Mouse (Mus musculus) cortical plate, adult 2 months (tissue): Measurements from ENCODE around the gene 9130213A22Rik. TPM values are rescaled to one million over a fixed set of nuclear protein-coding genes. Genes with fewer than 3 reads are reported as not detected.

Experiments used
- H3K27ac ChIP-seq: fragments of 200-500 bp; 2 replicates; pipeline ENCODE4 v1.5.1; 2012; ENCODE audit warnings: low read length, control low read depth, inconsistent platforms; ENCODE audit not compliant: insufficient read depth
- H3K4me1 ChIP-seq: fragments of 200-500 bp; 2 replicates; pipeline ENCODE4 v1.6.1; 2011; ENCODE audit warnings: low read length; ENCODE audit not compliant: control insufficient read depth, insufficient read depth
- H3K4me3 ChIP-seq: fragments of 200-500 bp; 2 replicates; pipeline ENCODE4 v1.5.1; 2011; ENCODE audit warnings: mild to moderate bottlenecking, low read length, control low read depth; ENCODE audit not compliant: insufficient read depth
- CTCF ChIP-seq: fragments of 200-500 bp; IDR thresholded peaks from 2 replicates; pipeline ENCODE4 v1.5.1; 2011; ENCODE audit warnings: mild to moderate bottlenecking, control low read depth, low read length; ENCODE audit not compliant: insufficient read depth; ENCODE audit errors: extremely low read depth
- POLR2A ChIP-seq: fragments of 200-500 bp; IDR thresholded peaks from 2 replicates; pipeline ENCODE4 v1.6.1; 2011; ENCODE audit warnings: mild to moderate bottlenecking, low read length, control low read depth; ENCODE audit not compliant: insufficient read depth; ENCODE audit errors: extremely low read depth
- polyA plus RNA-seq: library from polyadenylated mRNA; depleted of rRNA; stranded (reverse); fragments of >200 nt; gene quantifications from 2 replicates; pipeline ENCODE4 v1.2.3, GENCODE M21; 2012; rRNA removed

Gene 9130213A22Rik
- polyA plus RNA-seq, 1 experiment, result 2.1 TPM

DNA sequence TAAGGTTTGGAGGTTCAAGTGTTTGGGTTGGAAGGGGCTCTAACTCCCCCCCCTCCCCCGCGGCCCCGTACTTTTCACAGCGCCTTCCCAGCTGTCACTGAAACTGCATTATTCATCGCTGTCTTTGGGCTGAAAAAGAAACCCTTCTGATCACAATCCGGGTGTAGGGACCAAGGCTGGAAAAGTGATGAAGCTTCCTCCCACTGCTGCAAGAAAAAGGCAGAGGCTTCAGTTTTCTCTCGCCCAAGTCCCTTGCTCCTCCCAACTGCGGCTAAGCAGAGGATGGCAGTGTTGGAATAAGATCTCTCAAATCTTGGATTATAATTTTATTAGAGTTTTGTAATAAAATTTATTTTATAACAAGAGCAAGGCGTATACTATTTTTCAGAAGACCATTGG is 49.7 kb downstream of the 9130213A22Rik start:
- Histone ChIP-seq H3K4me1 (peaks cover 4% of the 10 kb centered on the region), H3K4me3 (peak overlapping the region; percentile 18; the same call in 1 of the 2 replicates), H3K27ac (peak overlapping the region; percentile 27; the same call in 1 of the 2 replicates)
- TF ChIP-seq POLR2A, result no peak
- TF ChIP-seq CTCF, result no peak

DNA sequence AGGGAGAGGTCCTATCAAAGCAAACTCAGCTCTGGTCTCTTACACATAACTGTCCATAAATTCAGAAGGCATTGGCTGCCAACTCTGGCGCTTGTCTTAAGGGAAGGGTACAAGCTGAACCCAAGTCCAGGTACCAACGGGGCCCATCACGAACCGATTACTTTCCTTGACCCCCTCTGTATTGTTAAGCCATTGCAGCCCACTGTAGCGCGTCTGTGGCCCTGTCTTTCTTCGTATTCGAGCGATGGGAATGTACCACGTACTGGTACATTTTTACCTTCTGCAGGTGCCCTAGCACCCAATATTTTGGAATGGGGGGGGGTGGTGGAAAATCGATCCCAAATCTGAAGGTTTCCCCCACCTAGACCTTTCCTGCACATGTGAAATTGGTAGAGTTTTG is 50.2 kb downstream of the 9130213A22Rik start:
- Histone ChIP-seq H3K27ac (no peak overlapping the region; the same call in 1 of the 2 replicates), H3K4me3 (no peak overlapping the region; the same call in 1 of the 2 replicates), H3K4me1 (peaks cover 4% of the 10 kb centered on the region)
- TF ChIP-seq CTCF (no peak), POLR2A (no peak)

DNA sequence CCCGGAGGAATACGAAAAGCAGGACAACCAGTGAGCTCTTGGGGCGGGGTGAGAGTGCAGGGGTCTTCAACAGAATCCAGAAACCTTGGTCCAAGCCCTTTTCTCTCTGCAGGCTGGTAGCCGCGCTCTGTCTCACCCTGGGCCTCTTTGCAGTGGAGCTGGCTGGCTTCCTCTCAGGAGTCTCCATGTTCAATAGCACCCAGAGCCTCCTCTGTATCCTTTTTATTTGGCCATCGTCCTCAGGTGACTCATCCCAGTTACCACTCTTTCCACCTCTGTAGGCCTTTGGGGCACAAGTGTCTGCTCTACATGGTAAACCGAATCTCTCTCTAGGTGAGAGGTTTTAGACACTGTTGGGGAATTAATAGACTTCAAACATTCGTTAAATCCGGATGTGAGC is 51.1 kb downstream of the 9130213A22Rik start:
- Histone ChIP-seq H3K4me3 (peak overlapping the region; percentile 60), H3K4me1 (peaks cover 4% of the 10 kb centered on the region), H3K27ac (peak overlapping the region; percentile 49)
- TF ChIP-seq POLR2A (no peak), CTCF (no peak)

DNA sequence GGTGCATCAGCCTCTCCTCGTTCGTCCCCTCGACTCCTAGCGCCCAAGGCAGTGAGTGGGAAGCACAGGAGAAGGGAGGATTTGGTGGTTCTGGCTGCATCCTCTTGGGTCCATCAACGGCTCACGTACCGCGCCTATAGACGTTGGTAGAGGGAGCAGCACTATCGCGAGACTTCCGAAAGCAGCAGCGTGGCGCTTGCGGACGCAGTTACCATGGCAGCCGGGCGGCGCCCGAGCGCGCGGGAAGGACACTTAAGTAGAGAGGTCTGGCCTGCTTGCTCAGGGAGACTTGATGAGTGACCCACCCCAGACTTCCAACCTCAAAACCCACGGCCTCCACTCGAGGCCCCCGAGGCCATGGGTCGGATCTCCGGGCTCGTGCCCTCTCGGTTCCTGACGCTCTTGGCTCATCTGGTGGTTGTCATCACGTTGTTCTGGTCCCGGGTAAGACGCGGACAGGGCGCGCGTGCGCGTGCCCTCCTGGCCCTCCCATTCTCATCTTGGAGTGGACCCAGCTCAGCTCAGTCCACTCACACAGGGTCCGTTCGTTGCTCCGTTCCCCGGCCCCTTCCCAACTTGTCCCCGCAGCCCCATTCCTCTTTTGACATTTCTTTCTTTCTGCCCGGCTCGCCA is 51.7 kb downstream of the 9130213A22Rik start, which contains the start of gene Tmem107:
TSS of gene Tmem107 (plus strand) at position 217 of the 633 bp plus-strand sequence.
- peak; percentile 97 for TF ChIP-seq POLR2A
- no peak for TF ChIP-seq CTCF
- peak within 1 kb of the TSS; percentile 49 for H3K27ac ChIP-seq
- peak within 1 kb of the TSS; percentile 60 for H3K4me3 ChIP-seq
- H3K4me1 ChIP-seq, result peaks cover 4% of the 10 kb centered on the region

DNA sequence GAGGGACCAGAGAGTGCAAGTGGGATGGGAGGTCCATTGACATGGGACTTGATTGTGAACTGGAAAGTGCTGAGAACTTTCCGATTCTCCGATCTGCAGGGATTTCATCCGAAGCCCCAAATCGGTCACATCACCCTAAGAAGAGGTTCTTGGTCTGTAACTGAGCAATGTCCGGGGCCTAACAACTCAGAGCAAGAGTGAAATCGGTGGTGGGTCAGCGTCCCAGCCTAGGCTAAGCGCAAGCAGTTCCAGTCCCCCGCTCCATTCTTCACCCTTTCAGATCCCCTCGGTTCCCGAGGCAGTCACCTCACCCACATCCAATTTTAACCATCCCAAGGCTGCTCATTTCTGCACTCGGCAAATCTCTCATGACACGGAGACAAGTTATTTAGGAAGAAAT is 52.3 kb downstream of the 9130213A22Rik start:
- Histone ChIP-seq H3K4me3 (peak overlapping the region; percentile 60), H3K27ac (peak overlapping the region; percentile 7), H3K4me1 (peaks cover 4% of the 10 kb centered on the region)
- TF ChIP-seq CTCF, result no peak
- no peak for TF ChIP-seq POLR2A

Other genes starting within 250 kb of the 9130213A22Rik start
- gene Rnf222, start 234.0 kb downstream of the 9130213A22Rik start, polyA plus RNA-seq, result 0.04 and 0.06 TPM in 2 replicates
- gene Rpl26, start 221.0 kb downstream of the 9130213A22Rik start, polyA plus RNA-seq, result 1,839 and 1,926 TPM in 2 replicates
- 0.79 and 1.2 TPM in 2 replicates for gene Odf4, start 195.5 kb downstream of the 9130213A22Rik start, polyA plus RNA-seq
- 27.5 and 32.5 TPM in 2 replicates for gene Arhgef15, start 165.1 kb downstream of the 9130213A22Rik start, polyA plus RNA-seq
- 12.2 and 12.8 TPM in 2 replicates for gene Slc25a35, start 154.5 kb downstream of the 9130213A22Rik start, polyA plus RNA-seq
- gene Rangrf, start 147.4 kb downstream of the 9130213A22Rik start, polyA plus RNA-seq, result 33.8 and 37.5 TPM in 2 replicates
- 17.6 and 20.9 TPM in 2 replicates for gene Pfas, start 114.1 kb downstream of the 9130213A22Rik start, polyA plus RNA-seq
- 47.0 and 50.0 TPM in 2 replicates for gene Ctc1, start 106.7 kb downstream of the 9130213A22Rik start, polyA plus RNA-seq
- gene Aurkb, start 76.9 kb downstream of the 9130213A22Rik start, polyA plus RNA-seq, result 0.57 and 1.2 TPM in 2 replicates
- 32.5 and 34.1 TPM in 2 replicates for gene Borcs6, start 62.9 kb downstream of the 9130213A22Rik start, polyA plus RNA-seq
- gene Tmem107, start 51.8 kb downstream of the 9130213A22Rik start, polyA plus RNA-seq, result 20.6 and 21.4 TPM in 2 replicates
- gene Vamp2, start 34.1 kb downstream of the 9130213A22Rik start, polyA plus RNA-seq, result 1,153 and 1,156 TPM in 2 replicates
- gene Per1, start 27.4 kb downstream of the 9130213A22Rik start, polyA plus RNA-seq, result 48.3 and 57.6 TPM in 2 replicates
- 0.50 and 0.83 TPM in 2 replicates for gene Hes7, start 2.2 kb downstream of the 9130213A22Rik start, polyA plus RNA-seq
- 8.7 and 11.6 TPM in 2 replicates for gene Aloxe3, start 3.3 kb upstream of the 9130213A22Rik start, polyA plus RNA-seq
- 4.4 and 5.4 TPM in 2 replicates for gene Alox12b, start 34.4 kb upstream of the 9130213A22Rik start, polyA plus RNA-seq
- 2.2 and 2.7 TPM in 2 replicates for gene Alox8, start 75.3 kb upstream of the 9130213A22Rik start, polyA plus RNA-seq
- gene Gucy2e, start 114.4 kb upstream of the 9130213A22Rik start, polyA plus RNA-seq, result 1.6 TPM in 2 replicates
- gene Cntrob, start 201.2 kb upstream of the 9130213A22Rik start, polyA plus RNA-seq, result 25.4 and 32.3 TPM in 2 replicates
- 73.9 and 77.0 TPM in 2 replicates for gene Trappc1, start 201.4 kb upstream of the 9130213A22Rik start, polyA plus RNA-seq
- 96.5 and 106 TPM in 2 replicates for gene Kcnab3, start 203.7 kb upstream of the 9130213A22Rik start, polyA plus RNA-seq
- gene Rnf227, start 217.9 kb upstream of the 9130213A22Rik start, polyA plus RNA-seq, result 142 and 144 TPM in 2 replicates
- gene Chd3, start 246.8 kb upstream of the 9130213A22Rik start, polyA plus RNA-seq, result 242 and 274 TPM in 2 replicates